Mouse (Mus musculus): ENCODE measurements around the gene Pde5a.

Gene Pde5a

GRCm38 (mm10) chr3:122728852-122729600 lies at the start of gene Pde5a:
Gene Pde5a (plus strand): TSS chr3:122728947.
- peak; percentile 7 for DNase-seq

GRCm38 (mm10) chr3:122680851-122681250 lies 47.9 kb upstream of the Pde5a start:
- no peak for DNase-seq

GRCm38 (mm10) chr3:122682352-122682751 lies 46.4 kb upstream of the Pde5a start:
- no peak for DNase-seq

- no peak for DNase-seq
Observed at GRCm38 (mm10) chr3:122684832-122685231, 43.9 kb upstream of the Pde5a start.

- DNase-seq = no peak
Observed at GRCm38 (mm10) chr3:122693039-122693438, 35.7 kb upstream of the Pde5a start.

GRCm38 (mm10) chr3:122695870-122696269 lies 32.9 kb upstream of the Pde5a start:
- no peak for DNase-seq

GRCm38 (mm10) chr3:122696672-122697071 lies 32.1 kb upstream of the Pde5a start:
- DNase-seq = no peak

GRCm38 (mm10) chr3:122704209-122704608 lies 24.5 kb upstream of the Pde5a start:
- DNase-seq = no peak

- no peak for DNase-seq
Observed at GRCm38 (mm10) chr3:122705246-122705645, 23.5 kb upstream of the Pde5a start.

- no peak for DNase-seq
Observed at GRCm38 (mm10) chr3:122708485-122708884, 20.3 kb upstream of the Pde5a start.

- no peak for DNase-seq
Observed at GRCm38 (mm10) chr3:122710141-122710540, 18.6 kb upstream of the Pde5a start.

GRCm38 (mm10) chr3:122718631-122719030 lies 10.1 kb upstream of the Pde5a start:
- DNase-seq = no peak

- no peak for DNase-seq
Observed at GRCm38 (mm10) chr3:122721522-122721921, 7.2 kb upstream of the Pde5a start.

GRCm38 (mm10) chr3:122729601-122729959 lies 833 bp downstream of the Pde5a start:
- DNase-seq = no peak

GRCm38 (mm10) chr3:122729960-122730740 lies 1.4 kb downstream of the Pde5a start:
- DNase-seq = peak; percentile 9

GRCm38 (mm10) chr3:122730741-122731235 lies 2.0 kb downstream of the Pde5a start:
- no peak for DNase-seq

GRCm38 (mm10) chr3:122733806-122734205 lies 5.1 kb downstream of the Pde5a start:
- DNase-seq = no peak

- DNase-seq = no peak
Observed at GRCm38 (mm10) chr3:122734329-122734728, 5.6 kb downstream of the Pde5a start.

- DNase-seq = no peak
Observed at GRCm38 (mm10) chr3:122739460-122739859, 10.7 kb downstream of the Pde5a start.

- no peak for DNase-seq
Observed at GRCm38 (mm10) chr3:122744265-122744664, 15.5 kb downstream of the Pde5a start.

GRCm38 (mm10) chr3:122747921-122748700 lies 19.4 kb downstream of the Pde5a start:
- DNase-seq = no peak

GRCm38 (mm10) chr3:122763240-122763761 lies 34.6 kb downstream of the Pde5a start:
- DNase-seq = no peak

GRCm38 (mm10) chr3:122763768-122764167 lies 35.0 kb downstream of the Pde5a start:
- no peak for DNase-seq
